Mouse (Mus musculus) frontal cortex, postnatal 36 days (tissue): ENCODE results near the gene Slc13a5.

ENCODE experiments used
- DNase-seq, 2 experiments: peaks; one replicate each; pipeline ENCODE4 v3.0.0; 2022; ENCODE audit warnings: low spot score in 2 of 2

The Slc13a5 gene

GRCm38 (mm10) chr11:72205256-72205655, 61.8 kb downstream of the Slc13a5 start:
- DNase-seq, result peak in 1 of 2 experiments; percentile 37

GRCm38 (mm10) chr11:72203440-72203839, 63.6 kb downstream of the Slc13a5 start:
- no peak for DNase-seq

GRCm38 (mm10) chr11:72196506-72196905, 70.5 kb downstream of the Slc13a5 start:
- DNase-seq, result no peak

GRCm38 (mm10) chr11:72194259-72194658, 72.8 kb downstream of the Slc13a5 start:
- no peak for DNase-seq
